Mouse (Mus musculus) limb, embryonic 12.5 days (tissue): ENCODE data around the gene Rangrf. TPM values are rescaled to one million over a fixed set of nuclear protein-coding genes. Genes with fewer than 3 reads are reported as not detected.

Source experiments
- microRNA-seq: library from miRNA; unstranded; fragments of <30 nt; microRNA quantifications from one replicate; pipeline ENCODE4, GENCODE M21; 2017
- polyA plus RNA-seq: library from polyadenylated mRNA; unstranded; fragments of >200 nt; fragmentation: Nextera tagmentation; extraction: Ambion mirVana; gene quantifications from 2 replicates; pipeline ENCODE4 v1.2.1, GENCODE M21; 2016

Gene Rangrf
- polyA plus RNA-seq, 1 experiment from 2014 or later, result 64.6 TPM

Small RNA genes within 50 kb of the gene (microRNA-seq; reads per million reads assigned to microRNA genes)
- 7.0 reads per million, percentile 20 among the genes with 10 or more reads in this experiment for gene Mir3062

Other genes starting within 250 kb of the Rangrf start
- 69.5 and 74.7 TPM in 2 replicates for gene Ndel1, start 103.3 kb downstream of the Rangrf start, polyA plus RNA-seq
- gene Rnf222, start 86.6 kb downstream of the Rangrf start, polyA plus RNA-seq, result 0.05 TPM in 1 of 2 replicates, not detected in the other
- 1,086 and 1,101 TPM in 2 replicates for gene Rpl26, start 73.6 kb downstream of the Rangrf start, polyA plus RNA-seq
- not detected in 2 replicates for gene Odf4, start 48.1 kb downstream of the Rangrf start, polyA plus RNA-seq
- 6.1 and 7.0 TPM in 2 replicates for gene Arhgef15, start 17.7 kb downstream of the Rangrf start, polyA plus RNA-seq
- 2.3 and 2.6 TPM in 2 replicates for gene Slc25a35, start 7.1 kb downstream of the Rangrf start, polyA plus RNA-seq
- 45.7 and 48.5 TPM in 2 replicates for gene Pfas, start 33.3 kb upstream of the Rangrf start, polyA plus RNA-seq
- 70.5 and 73.8 TPM in 2 replicates for gene Ctc1, start 40.7 kb upstream of the Rangrf start, polyA plus RNA-seq
- 169 and 171 TPM in 2 replicates for gene Aurkb, start 70.5 kb upstream of the Rangrf start, polyA plus RNA-seq
- gene Borcs6, start 84.5 kb upstream of the Rangrf start, polyA plus RNA-seq, result 9.2 and 10.0 TPM in 2 replicates
- gene Tmem107, start 95.6 kb upstream of the Rangrf start, polyA plus RNA-seq, result 39.5 and 41.0 TPM in 2 replicates
- gene Vamp2, start 113.3 kb upstream of the Rangrf start, polyA plus RNA-seq, result 68.0 and 79.5 TPM in 2 replicates
- 7.2 and 10.4 TPM in 2 replicates for gene Per1, start 120.0 kb upstream of the Rangrf start, polyA plus RNA-seq
- gene Hes7, start 145.2 kb upstream of the Rangrf start, polyA plus RNA-seq, result 0.56 and 0.74 TPM in 2 replicates
- gene 9130213A22Rik, start 147.4 kb upstream of the Rangrf start, polyA plus RNA-seq, result 0.22 and 0.76 TPM in 2 replicates
- 0.58 and 0.77 TPM in 2 replicates for gene Aloxe3, start 150.7 kb upstream of the Rangrf start, polyA plus RNA-seq
- gene Alox12b, start 181.8 kb upstream of the Rangrf start, polyA plus RNA-seq, result 0.08 TPM in 1 of 2 replicates, not detected in the other
- 0.08 TPM in 1 of 2 replicates, not detected in the other for gene Alox8, start 222.7 kb upstream of the Rangrf start, polyA plus RNA-seq